Mouse (Mus musculus): ENCODE measurements at regions not wholly inside any gene's neighbourhood (a gene's known extent, or its start where the extent isn't known, plus 50 kb on each side); places are given as distances from the start of the nearest gene placed in this dataset.

- TF ChIP-seq EP300 (optimal IDR thresholded peaks at IDR 0.05), result no peak
- TF ChIP-seq CTCF (IDR thresholded peaks at IDR 0.05; ENCODE audit: low read depth), result no peak
These were observed 569.4 kb upstream of the Nox3 start for GRCm38 (mm10) chr17:4265471-4265870.
